Mouse (Mus musculus) megakaryocyte, embryonic 14.5 days (primary cell): ENCODE data around the gene Gm49388.

Source experiments
- FLI1 ChIP-seq: IDR thresholded peaks from 2 replicates; pipeline ENCODE4 v1.6.1; 2012; ENCODE audit warnings: low read length, inconsistent platforms, mixed read lengths
- GATA1 ChIP-seq: IDR thresholded peaks from 3 replicates; pipeline ENCODE4 v1.6.1; 2012; ENCODE audit warnings: mixed read lengths, low read length, inconsistent platforms, borderline replicate concordance

DNA sequence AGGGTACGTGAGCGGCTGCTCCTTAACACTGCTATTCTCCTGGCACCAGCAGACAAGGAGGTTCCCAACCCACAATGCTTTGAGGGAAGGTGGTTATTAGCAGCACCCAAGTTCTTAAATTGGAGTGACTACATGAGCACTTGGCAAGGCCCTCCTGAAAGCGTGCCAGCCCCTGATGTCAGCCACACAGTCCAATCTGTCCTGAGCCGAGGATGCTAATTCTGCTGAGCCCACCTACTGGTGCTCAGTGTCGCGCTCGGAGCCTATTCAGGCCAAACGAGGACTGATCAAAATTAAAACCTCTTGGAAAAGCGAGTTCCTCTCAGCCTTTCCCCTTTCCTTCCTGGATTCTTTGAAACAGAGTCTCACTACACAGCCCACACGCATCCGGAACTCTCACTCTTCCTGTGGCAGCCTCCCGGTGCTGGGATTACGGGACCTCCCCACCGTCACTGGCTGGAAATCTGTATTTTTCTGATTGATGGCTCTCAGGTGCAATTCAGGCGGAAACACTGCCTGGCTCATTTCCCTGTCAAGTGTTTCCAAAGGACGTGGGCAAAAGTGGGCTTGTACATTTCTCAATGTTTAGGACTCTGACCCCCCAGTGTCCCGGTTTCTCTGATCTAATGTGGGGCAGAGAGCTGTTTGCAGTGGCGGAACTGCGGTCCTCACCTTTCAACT is 29.0 kb downstream of the Gm49388 start:
- TF ChIP-seq GATA1 (no peak), FLI1 (no peak)
